Mouse (Mus musculus) gonadal fat pad, adult 2 months (tissue): ENCODE data around the gene Tifab. TPM values are rescaled to one million over a fixed set of nuclear protein-coding genes. Genes with fewer than 3 reads are reported as not detected.

Experiments
- DNase-seq: peaks from one replicate; pipeline ENCODE4 v3.0.0-alpha.2; 2012; ENCODE audit warnings: low read depth
- polyA plus RNA-seq: library from polyadenylated mRNA; depleted of rRNA; stranded (reverse); fragments of >200 nt; gene quantifications from 2 replicates; pipeline ENCODE4 v1.2.3, GENCODE M21; 2012

The Tifab gene
- polyA plus RNA-seq, 1 experiment: 3.8 TPM

GRCm38 (mm10) chr13:56176310-56176709, 2.4 kb downstream of the Tifab start:
- no peak for DNase-seq

GRCm38 (mm10) chr13:56175848-56176247, 2.8 kb downstream of the Tifab start:
- no peak for DNase-seq

GRCm38 (mm10) chr13:56172901-56173545, 5.7 kb downstream of the Tifab start:
- DNase-seq: no peak

- DNase-seq: no peak
These were observed 6.6 kb downstream of the Tifab start for GRCm38 (mm10) chr13:56172106-56172505.

GRCm38 (mm10) chr13:56168403-56168781, 10.3 kb downstream of the Tifab start:
- DNase-seq: no peak

GRCm38 (mm10) chr13:56167446-56168402, 11.0 kb downstream of the Tifab start:
- DNase-seq: no peak

- no peak for DNase-seq
These were observed 13.1 kb downstream of the Tifab start for GRCm38 (mm10) chr13:56165561-56165960.

- DNase-seq: no peak
These were observed 14.3 kb downstream of the Tifab start for GRCm38 (mm10) chr13:56164372-56164771.

GRCm38 (mm10) chr13:56163751-56164150, 14.9 kb downstream of the Tifab start:
- no peak for DNase-seq

GRCm38 (mm10) chr13:56162859-56163258, 15.8 kb downstream of the Tifab start:
- DNase-seq: no peak

- DNase-seq: no peak
These were observed 18.9 kb downstream of the Tifab start for GRCm38 (mm10) chr13:56159614-56160363.

- no peak for DNase-seq
These were observed 19.6 kb downstream of the Tifab start for GRCm38 (mm10) chr13:56159016-56159601.

- DNase-seq: no peak
These were observed 23.0 kb downstream of the Tifab start for GRCm38 (mm10) chr13:56155671-56156070.

- DNase-seq: no peak
These were observed 23.6 kb downstream of the Tifab start for GRCm38 (mm10) chr13:56155048-56155447.

GRCm38 (mm10) chr13:56152773-56153460, 25.8 kb downstream of the Tifab start:
- no peak for DNase-seq

GRCm38 (mm10) chr13:56151404-56152226, 27.1 kb downstream of the Tifab start:
- no peak for DNase-seq

GRCm38 (mm10) chr13:56145523-56145922, 33.2 kb downstream of the Tifab start:
- no peak for DNase-seq

- DNase-seq: no peak
These were observed 34.7 kb downstream of the Tifab start for GRCm38 (mm10) chr13:56144021-56144420.

- no peak for DNase-seq
These were observed 35.6 kb downstream of the Tifab start for GRCm38 (mm10) chr13:56143151-56143513.

GRCm38 (mm10) chr13:56142382-56143150, 36.1 kb downstream of the Tifab start:
- DNase-seq: no peak
